Mouse (Mus musculus) megakaryocyte, adult 5-6 weeks (primary cell): ENCODE results near the gene Acvr1. TPM values are rescaled to one million over a fixed set of nuclear protein-coding genes. Genes with fewer than 3 reads are reported as not detected.

Experiments used
- ATAC-seq: 2 replicates; pipeline ENCODE4 v1.8.0; 2016; ENCODE audit warnings: mild to moderate bottlenecking, inconsistent platforms; ENCODE audit not compliant: poor library complexity, severe bottlenecking
- total RNA-seq, 2 experiments: library from RNA; stranded (forward) in 1 of 2; stranded (reverse) in 1 of 2; fragments of 153-499, 151-499 nt in 1 of 2; fragments of 221-1000, 200-1000 nt in 1 of 2; gene quantifications; 2 replicates each; pipeline versions ENCODE4 v1.2.3 to v1.2.4; 2015 to 2017

Acvr1 gene
- total RNA-seq, 2 experiments from 2014 or later, result 3.0 to 9.6 TPM

DNA sequence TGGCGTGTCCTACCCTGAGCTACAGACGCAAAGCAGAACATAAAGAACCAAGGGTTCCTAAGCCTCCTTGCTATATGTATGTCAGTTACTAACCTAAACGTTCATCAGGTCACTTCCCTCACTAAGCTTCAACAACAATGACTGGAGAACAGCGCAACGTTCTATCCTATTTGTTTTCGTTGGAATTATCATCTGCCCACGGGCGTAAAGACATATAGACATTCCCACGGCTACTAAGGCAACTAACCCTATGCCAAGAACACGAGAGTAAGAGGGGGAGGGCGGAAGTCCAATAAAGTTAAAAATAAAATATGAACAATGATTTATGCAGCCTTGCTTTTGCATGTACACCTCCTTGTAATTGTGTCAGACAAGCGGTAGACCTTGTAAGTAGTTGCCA lies 43.9 kb downstream of the Acvr1 start:
- ATAC-seq, result no peak

DNA sequence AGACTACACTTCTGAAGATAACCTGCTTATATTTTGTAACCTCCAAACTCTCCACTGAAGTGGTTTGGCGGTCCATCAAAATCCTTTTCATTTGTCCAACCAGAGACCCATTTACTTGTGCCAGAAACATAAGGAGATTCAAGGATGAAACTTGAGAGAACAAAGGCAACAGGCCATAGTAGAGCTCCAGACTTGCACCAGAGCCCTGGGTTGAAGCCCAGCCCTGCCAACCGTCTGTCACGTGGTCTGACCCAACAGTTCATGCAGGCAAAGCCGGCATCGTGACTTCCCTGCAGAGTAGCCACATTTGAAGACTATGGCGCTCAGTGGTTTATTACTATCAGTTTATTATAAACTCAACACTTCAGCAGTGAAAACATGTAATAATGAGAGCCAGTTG lies 45.3 kb downstream of the Acvr1 start:
- no peak for ATAC-seq

DNA sequence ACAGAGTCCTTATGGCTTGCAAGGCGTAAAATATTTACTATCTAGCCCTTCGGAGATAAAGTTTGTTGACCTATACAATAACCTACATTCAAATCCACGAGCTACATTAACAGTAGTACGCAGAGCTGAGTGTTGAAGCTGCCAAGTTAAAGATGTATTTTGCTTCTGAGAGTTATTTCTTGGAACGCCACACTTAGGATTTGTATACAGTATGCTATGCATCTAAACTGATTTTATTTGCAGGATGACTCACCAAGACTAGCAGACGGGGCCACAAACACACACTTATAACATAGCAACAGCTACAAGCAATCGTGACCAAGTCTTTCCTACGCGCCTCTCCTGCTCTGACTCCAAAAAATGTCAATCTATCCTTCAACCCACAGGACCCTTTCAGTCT lies 46.2 kb downstream of the Acvr1 start:
- no peak for ATAC-seq

DNA sequence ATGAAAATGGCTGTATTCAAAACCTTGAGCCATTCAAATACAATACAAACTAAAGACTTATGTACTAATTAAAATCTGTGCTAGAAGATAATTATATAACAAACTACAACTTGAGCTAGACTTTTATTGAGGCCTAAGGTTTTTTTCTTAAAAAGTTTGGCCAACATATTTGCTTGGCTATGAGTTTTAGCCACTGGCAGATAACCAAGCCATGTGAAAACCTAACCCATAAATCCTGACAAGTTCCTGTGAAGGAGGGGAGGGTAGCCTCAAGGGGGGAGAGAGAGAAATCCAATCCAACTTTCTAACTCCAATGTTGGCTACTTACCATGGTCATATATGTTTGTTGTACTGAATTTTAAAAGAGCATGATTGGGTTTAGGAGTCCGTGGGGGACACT lies 48.4 kb downstream of the Acvr1 start:
- ATAC-seq, result no peak

DNA sequence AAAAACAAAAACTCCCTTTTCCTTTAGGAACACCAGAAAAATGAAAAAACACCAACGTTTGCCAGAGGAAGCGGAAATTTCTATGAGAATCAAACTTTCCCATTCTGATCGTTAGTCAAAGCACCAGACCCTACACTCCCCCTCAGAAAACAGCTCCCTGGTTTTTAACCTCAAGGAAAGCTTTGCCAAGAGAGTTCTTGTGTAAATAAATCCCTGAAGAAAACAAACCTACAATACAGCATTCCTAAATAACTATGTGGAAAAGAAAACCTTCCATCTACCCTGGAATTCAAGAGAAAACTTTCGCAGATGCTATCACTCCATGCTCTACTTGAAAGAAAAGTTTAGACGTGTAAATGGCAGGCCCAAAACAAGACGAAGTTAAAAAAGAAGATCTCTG lies 50.0 kb downstream of the Acvr1 start:
- ATAC-seq, result no peak

DNA sequence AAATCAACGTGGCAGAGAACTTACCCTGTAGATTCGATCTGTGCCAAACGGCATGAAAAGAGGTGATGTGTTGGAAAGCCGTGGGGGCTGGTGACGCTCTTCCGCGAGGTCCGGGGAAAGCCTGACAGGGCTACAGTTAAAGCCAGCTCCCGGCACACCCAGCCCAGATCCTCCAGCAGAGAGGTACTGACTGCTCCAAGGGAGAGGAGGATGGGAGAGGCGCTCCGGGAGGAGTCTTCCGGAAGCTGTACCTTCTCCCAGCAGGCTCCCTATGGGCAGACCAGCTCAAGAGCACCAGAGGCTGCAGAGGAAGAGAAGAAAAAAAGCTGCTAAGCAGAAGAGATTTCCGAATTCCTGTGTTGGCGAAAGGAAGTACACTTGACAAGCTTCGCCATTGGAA lies 51.0 kb downstream of the Acvr1 start:
- ATAC-seq, result no peak

DNA sequence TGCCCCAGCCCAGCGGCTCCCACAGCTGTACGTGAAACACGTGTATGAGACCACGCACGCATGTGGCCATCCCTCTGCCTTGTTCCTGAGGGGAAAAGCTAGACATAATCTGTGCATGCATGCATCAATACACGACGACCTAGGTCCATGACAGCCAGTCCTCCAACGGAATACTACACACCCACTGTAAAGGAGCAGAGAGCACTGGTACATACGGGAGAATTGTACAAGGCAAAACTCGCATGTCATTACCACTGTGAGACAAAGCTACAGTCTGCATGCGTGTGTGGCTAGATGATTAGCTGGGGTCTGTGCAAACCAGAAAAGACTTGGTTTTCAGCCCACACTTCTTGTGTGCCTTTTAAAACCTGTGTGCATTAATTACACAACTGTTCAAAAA lies 52.5 kb downstream of the Acvr1 start:
- no peak for ATAC-seq

DNA sequence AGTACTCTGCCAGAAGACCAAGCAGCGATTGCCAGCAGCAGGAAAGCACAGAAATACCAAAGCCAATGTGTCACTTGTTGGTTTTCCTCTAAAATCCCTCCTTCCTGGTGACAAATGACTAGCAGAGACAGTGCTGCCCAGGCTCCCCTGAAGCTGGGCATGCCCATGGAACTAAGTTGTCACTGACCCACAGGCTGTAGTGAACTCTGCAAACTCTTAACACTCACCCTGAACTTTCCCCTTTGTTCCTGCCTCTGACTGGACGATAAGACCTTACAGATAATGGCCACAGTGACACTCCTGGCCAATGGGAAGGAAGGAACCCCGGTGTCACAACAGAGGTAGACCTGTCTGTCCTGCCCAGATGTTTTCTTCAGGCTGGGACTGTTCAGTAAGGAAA lies 53.7 kb downstream of the Acvr1 start:
- ATAC-seq, result no peak

DNA sequence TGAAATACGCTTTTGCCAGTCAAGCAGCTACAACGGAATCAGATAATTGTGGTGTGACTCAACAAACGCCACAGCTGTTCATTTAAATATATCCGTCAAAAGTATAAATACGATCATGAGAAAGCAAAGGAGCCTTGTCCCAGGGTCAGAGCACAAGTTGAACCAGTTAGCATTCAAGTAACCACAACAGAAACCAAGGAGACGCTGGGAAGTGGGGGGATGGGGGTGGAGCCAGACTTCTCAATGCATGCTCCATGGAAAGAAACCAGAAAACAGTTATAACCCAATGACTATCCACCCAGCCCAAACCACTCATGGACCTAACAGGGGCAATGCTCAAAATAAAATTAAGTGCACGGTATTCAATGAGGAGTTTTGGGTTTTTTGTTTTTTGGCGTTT lies 56.8 kb downstream of the Acvr1 start:
- ATAC-seq, result no peak

DNA sequence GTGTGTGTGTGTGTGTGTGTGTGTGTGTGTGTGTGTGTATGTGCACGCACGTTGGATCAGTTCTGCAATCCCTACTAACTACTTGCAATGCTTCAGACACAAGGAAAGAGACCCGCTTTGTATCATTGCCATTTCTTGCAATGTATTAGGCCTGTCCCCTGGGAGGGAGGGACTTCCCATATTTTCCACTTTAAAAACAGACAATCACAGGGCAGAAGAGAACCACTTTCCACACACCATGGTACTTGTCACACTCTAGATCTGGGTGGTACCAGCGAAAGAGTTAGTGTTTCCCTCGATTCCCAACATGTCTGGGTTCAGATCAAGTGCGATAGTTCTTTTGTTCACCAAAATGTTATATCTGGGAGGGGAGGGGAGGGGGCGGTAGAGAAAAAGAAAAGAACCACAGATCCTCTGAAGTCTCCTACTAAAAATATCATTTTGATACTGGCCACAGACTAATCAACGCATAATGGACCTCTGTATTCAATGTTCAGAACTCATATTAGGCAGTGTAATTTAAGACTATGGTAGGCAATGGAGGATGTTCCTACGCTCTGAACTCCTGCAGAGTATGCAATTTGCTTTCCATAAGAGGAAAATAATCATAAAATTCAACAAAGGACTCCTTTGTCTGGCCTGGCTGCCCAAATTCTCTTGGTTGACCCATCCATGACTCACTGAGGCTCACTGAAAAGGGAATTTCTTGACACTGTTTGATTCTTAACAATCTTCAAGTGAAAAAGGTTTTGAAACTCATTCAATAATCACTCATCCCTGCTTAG lies 61.5 kb downstream of the Acvr1 start:
- no peak for ATAC-seq

DNA sequence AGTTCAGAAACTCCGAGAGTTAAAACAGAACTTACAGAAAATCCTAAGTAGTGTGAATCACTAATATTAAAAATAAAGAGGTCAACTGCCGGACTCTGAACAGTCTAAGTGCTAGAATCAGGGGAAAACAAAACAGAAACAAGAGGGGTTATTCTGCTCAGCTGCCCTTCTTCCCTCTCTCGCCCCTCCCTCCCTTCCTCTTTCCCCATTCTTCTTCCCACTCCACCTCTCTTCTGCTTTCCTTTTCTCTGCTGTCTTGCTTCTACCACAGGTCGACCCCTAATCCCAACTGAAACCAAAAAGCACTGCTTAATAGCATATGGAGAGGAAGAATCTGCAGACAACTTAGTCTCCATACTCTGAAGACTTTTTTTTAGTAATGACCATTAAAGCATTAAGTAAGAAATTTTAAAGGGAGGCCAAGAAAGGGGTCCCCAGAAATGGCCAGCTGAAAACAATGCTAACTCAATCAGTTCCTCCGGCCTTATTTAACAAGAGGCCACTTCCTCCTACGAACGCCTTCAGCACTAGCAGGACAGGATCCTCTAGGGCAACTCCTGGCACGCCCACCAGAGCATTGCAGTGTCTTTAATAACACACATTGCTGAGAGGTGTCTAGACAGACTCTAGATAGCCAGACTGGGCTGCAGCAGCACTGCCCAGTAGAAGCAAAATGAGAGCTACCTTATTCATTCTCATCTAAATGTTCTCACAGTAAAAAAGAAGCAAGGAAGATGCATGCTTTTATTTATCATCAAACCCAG lies 70.1 kb downstream of the Acvr1 start:
- peak; percentile 81 for ATAC-seq

DNA sequence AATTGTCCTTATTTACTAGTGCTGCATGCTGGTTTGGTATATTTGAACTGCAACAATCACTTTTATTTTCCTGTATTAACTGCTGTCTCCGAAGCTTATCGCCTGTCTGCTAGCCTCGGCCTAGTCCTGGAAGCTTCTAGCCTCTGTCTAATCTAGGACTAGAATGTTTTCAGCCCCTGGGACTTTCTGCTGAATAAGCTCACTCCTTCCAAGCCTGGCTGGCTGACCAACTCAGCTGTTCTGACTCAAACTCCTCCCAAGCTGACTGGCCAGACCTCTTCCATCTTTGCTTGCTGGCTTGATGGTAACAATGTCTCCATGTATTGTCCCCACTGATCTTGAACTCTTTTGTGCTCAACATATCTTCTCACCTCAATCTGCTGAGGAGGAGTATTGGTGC lies 71.7 kb downstream of the Acvr1 start:
- ATAC-seq, result no peak

DNA sequence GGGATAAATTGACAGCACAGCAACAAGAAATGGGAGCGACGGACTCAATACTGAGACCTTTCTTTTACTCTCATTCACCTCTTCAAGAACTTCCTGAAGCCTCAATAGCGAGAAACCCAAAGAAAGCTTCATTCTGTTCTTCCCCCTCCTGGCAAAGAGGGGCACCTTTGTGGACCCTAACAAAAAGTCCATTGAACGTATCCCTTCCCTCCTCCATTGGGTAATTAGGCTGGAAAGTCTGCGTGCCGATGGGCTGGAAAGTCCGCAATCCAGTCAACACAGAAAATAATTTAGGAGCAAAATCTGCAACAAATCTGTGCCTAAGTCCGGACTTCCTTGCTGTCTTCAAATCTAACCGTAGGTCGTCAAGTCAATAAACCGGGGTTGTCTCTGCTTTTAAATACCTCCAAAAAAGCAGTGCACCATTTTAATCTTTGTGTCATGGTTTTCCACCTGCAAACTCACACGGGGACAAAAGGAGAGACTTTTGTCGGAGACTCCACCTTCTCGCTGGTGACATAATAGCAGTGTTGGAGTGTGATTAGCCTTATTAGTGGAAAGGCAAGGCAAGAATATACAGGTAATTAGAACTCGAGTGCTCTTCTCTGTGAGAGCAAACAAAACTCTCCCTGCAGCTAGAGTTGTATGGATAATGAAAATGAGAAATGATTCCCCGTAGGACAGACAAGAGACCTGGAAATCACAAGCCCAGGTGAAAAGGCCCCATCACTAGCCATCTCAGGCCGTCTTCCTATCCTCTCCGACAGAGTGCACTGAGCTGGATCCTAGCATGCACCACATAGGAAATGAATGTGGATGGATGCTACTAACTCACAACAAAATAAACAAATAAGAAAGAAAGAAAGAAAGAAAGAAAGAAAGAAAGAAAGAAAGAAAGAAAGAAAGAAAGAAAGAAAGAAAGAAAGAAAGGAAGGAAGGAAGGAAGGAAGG lies 73.0 kb downstream of the Acvr1 start:
- no peak for ATAC-seq

DNA sequence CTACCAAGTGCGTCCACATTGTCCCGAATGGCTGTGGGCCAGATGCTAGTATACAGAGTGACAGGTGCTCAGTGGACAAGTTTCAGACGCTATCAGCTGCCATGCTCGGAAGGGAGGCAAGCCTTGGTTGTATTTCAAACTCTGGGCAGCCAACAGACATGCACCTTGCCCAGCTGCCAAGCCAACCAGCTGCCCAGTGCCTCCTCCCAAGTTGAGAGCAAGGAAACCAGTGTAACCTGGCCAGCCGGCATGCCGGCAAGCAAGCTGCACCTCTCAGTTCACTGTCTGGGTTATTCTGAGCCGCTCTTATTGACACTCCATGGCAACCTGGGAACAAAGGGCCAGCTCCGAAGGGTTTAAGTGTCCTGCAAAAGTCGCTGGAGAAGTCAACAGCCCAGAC lies 77.7 kb downstream of the Acvr1 start:
- no peak for ATAC-seq

DNA sequence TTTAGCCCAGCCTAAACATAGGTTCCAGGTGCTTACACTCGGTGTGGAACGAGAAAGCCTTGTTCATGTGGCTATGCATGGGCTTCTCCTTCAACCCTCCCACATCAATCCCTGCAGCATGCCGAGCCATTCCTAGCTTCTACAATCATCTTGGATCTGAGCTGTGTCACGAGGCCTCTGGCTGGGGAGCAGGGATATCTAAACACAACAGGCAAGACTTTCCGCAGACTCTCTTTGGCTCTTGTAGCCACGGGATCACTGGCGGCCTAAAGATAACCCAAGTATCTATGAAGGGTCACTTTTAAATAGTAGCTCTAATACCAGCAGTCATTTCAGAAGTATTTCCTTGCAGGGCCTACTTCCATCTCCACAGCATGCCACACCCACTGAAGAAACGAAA lies 78.6 kb downstream of the Acvr1 start:
- no peak for ATAC-seq

DNA sequence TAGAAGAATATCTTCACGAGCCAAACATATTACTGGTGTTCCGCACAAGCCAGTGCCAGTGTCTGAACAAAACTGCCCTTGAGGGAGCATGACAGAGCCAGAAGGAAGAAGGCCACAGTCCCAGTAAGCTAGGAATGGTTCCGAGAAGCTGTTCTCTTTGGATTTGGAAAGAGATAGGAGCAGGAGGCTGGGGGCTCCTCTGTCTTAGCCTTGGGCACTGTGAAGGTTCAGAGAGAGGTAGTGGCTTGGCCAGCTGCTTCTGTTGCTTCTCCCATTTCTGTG lies 79.7 kb downstream of the Acvr1 start:
- no peak for ATAC-seq

DNA sequence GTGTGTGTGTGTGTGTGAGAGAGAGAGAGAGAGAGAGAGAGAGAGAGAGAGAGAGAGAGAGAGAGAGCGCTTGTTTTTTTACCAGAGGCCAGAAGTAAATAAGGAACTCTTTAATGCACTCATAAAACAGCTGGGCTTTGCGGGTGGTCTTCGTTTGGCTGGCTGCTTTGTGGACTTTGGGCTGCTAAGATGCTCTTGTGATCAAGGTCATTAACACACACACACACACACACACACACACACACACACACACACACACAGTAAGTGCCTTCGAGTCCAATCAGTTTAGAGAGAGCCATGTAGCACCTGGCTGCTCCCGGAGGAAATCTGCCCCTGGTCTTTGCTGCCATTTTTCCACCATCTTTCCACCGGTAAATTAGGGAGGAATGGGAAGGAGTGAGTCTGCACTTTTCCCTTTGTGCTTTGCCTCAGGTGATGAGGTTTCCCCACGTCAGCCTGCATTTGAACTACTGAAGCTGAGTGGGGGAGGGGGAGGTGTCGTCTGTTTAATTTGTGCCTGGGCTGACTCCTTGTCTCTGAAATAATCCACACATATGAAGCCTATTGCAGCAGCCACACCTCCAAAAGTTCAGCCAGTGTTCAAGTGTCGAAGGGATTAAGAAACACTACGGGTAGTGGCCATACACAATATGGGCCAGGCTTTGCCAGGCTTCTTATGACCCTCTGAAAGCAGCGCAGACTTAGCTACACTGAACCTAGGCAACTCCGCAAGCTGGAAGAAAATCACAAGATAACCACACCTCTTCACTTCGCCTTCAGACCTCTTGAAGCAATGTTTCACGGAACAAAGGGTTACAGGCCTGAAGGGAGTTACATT lies 80.3 kb downstream of the Acvr1 start:
- ATAC-seq, result no peak

DNA sequence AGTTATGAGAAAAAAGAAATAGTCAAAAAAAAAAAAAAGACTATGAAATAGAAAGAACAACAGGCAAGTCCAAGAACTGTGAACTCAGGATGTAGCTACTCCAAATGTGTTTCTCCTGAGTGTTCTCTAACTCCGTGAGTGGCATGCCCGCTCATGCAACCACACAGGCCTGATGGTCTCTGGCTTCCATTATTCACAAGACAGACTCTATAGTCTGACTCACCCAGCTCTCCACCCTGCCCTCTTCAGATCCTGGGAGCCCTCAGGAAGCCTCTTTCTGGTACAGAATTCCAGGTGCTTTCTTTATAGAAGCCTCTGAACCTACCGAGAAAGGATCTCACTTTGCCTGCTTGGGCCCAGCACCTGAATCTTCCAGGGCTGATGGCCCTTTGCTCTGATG lies 81.3 kb downstream of the Acvr1 start:
- ATAC-seq, result no peak

DNA sequence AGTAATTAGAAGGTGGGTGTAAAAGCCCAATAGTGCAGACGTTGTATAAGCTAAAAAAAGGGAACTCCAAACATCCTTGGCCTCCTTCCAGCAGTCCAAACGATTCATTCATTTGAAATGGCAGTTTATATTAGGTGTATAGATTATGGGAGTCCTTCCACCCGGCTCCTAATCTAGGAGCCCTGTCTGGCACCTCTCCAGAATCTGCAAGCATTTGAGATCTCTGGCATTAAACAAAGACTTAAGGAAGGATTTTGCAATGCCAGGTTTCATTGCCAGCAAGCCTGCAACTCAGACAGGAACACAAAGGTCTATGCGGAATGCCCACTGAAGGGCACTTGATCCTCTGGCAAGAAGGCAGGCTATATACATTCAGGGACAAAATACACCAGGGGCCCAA lies 81.8 kb downstream of the Acvr1 start:
- ATAC-seq, result no peak

DNA sequence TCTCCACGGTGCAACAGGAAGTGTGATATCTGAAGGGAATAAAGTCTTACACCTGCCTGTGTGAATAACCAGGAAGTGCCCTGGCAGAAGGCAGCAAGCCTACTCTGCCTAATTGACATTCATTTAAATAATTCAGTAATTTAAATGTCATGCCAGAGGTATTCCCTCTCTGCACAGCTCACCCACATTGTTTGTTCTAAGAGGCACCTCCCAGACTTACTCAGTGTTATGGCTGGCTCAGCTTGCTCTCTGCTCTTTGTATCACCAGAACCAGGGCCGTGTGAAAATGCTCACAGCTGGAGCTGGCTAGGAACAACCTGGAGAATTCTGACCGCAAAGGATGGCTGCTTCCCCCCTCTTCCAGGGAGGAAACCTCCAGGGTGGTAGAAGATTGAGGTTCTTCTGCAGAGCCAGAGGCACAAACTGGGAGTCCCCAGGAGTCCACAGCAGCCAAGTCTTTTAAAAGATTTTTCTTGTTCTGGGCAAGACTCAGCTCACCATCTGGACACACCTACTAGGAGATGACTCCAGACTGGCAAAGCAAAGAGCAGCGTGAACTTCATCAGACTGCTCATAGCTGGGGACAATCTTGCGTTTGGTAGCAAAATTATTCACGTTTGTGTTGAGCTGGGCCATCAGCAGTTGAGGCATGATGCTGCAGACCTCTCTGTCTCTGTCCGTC lies 82.5 kb downstream of the Acvr1 start:
- no peak for ATAC-seq
